Mouse (Mus musculus) MEL (cell line): ENCODE results near the gene Hck. TPM values are rescaled to one million over a fixed set of nuclear protein-coding genes. Genes with fewer than 3 reads are reported as not detected.

Experiments used
- DNase-seq: peaks from one replicate; pipeline ENCODE4 v3.0.0; 2011; ENCODE audit warnings: low read depth, low spot score
- H3K27ac ChIP-seq: 2 replicates; pipeline ENCODE4 v1.5.1; 2012; ENCODE audit warnings: low read depth, mild to moderate bottlenecking, control low read depth, low read length, moderate library complexity; ENCODE audit not compliant: control insufficient read depth
- H3K27me3 ChIP-seq, 2 experiments: fragments of 150-350 bp in 1 of 2; sonication (generic) in 1 of 2; 2 replicates each; pipeline ENCODE4 v1.6.1; 2012; ENCODE audit warnings: low read length in 2 of 2, mild to moderate bottlenecking in 2 of 2, improper control_type of control experiment in 1 of 2, moderate library complexity in 1 of 2; ENCODE audit not compliant: insufficient read depth in 2 of 2, control insufficient read depth in 1 of 2
- H3K36me3 ChIP-seq, 2 experiments: 2 replicates each; pipeline ENCODE4 v1.6.1; 2012 to 2014; ENCODE audit warnings: low read length in 2 of 2, improper control_type of control experiment in 1 of 2, inconsistent platforms in 1 of 2, mild to moderate bottlenecking in 1 of 2; ENCODE audit not compliant: insufficient read depth in 2 of 2, control insufficient read depth in 1 of 2
- H3K4me1 ChIP-seq, 2 experiments: fragments of 150-350 bp in 1 of 2; sonication (generic) in 1 of 2; 2 replicates each; pipeline ENCODE4 v1.6.1; 2012; ENCODE audit warnings: low read length in 2 of 2, improper control_type of control experiment in 1 of 2, mild to moderate bottlenecking in 1 of 2; ENCODE audit not compliant: insufficient read depth in 2 of 2, control insufficient read depth in 1 of 2
- H3K4me3 ChIP-seq, 2 experiments: fragments of 150-350 bp in 1 of 2; sonication (generic) in 1 of 2; 2 replicates each; pipeline ENCODE4 v1.5.1; 2012; ENCODE audit warnings: low read depth in 2 of 2, low read length in 2 of 2, mild to moderate bottlenecking in 2 of 2, moderate library complexity in 2 of 2, control low read depth in 1 of 2, improper control_type of control experiment in 1 of 2; ENCODE audit not compliant: control insufficient read depth in 1 of 2, insufficient read depth in 1 of 2
- H3K79me2 ChIP-seq: 2 replicates; pipeline ENCODE4 v1.6.1; 2012; ENCODE audit warnings: mild to moderate bottlenecking, low read length, moderate library complexity; ENCODE audit not compliant: control insufficient read depth, poor library complexity, insufficient read depth
- H3K9ac ChIP-seq: 2 replicates; pipeline ENCODE4 v1.6.1; 2012; ENCODE audit warnings: low read depth, mild to moderate bottlenecking, control low read depth, low read length, moderate library complexity; ENCODE audit not compliant: control insufficient read depth, poor library complexity, severe bottlenecking
- H3K9me3 ChIP-seq: fragments of 150-350 bp; sonication (generic); replicated peaks from 2 replicates; pipeline ENCODE4 v1.6.1; 2012; ENCODE audit warnings: mild to moderate bottlenecking, low read length, improper control_type of control experiment, moderate library complexity; ENCODE audit not compliant: insufficient read depth
- BHLHE40 ChIP-seq: IDR thresholded peaks from 2 replicates; pipeline ENCODE4 v1.6.1; 2012; ENCODE audit warnings: low read depth, mild to moderate bottlenecking, inconsistent platforms, low read length, improper control_type of control experiment, borderline replicate concordance
- CTCF ChIP-seq, 3 experiments: IDR thresholded peaks in 2 of 3; conservative IDR thresholded peaks in 1 of 3; 2 replicates each; pipeline ENCODE4 v1.5.1; 2011 to 2012; ENCODE audit warnings: low read length in 3 of 3, low read depth in 2 of 3, mild to moderate bottlenecking in 2 of 3, improper control_type of control experiment in 1 of 3, inconsistent platforms in 1 of 3, mixed read lengths in 1 of 3, moderate library complexity in 1 of 3; ENCODE audit not compliant: control insufficient read depth in 1 of 3, insufficient read depth in 1 of 3, poor library complexity in 1 of 3, severe bottlenecking in 1 of 3
- E2F4 ChIP-seq: IDR thresholded peaks from 2 replicates; pipeline ENCODE4 v1.6.1; 2011; ENCODE audit warnings: low read depth, low read length, improper control_type of control experiment, borderline replicate concordance
- ELF1 ChIP-seq: IDR thresholded peaks from 2 replicates; pipeline ENCODE4 v1.6.1; 2014; ENCODE audit warnings: low read depth, mild to moderate bottlenecking, inconsistent platforms, low read length, improper control_type of control experiment, moderate library complexity
- EP300 ChIP-seq, 2 experiments: IDR thresholded peaks; 2 replicates each; pipeline ENCODE4 v1.6.1; 2011; ENCODE audit warnings: improper control_type of control experiment in 2 of 2, low read length in 2 of 2, low read depth in 1 of 2, mild to moderate bottlenecking in 1 of 2
- HCFC1 ChIP-seq: IDR thresholded peaks from 2 replicates; pipeline ENCODE4 v1.6.1; 2012; ENCODE audit warnings: low read depth, mild to moderate bottlenecking, inconsistent platforms, low read length, improper control_type of control experiment, moderate library complexity
- JUND ChIP-seq: IDR thresholded peaks from 2 replicates; pipeline ENCODE4 v1.6.1; 2011; ENCODE audit warnings: low read depth, mild to moderate bottlenecking, improper control_type of control experiment, low read length
- MAZ ChIP-seq: IDR thresholded peaks from 2 replicates; pipeline ENCODE4 v1.6.1; 2012; ENCODE audit warnings: low read depth, mild to moderate bottlenecking, inconsistent platforms, low read length, improper control_type of control experiment
- MXI1 ChIP-seq: IDR thresholded peaks from 2 replicates; pipeline ENCODE4 v1.6.1; 2011; ENCODE audit warnings: mild to moderate bottlenecking, low read depth, low read length, improper control_type of control experiment
- MYC ChIP-seq: IDR thresholded peaks from 2 replicates; pipeline ENCODE4 v1.6.1; 2011; ENCODE audit warnings: low read depth, mild to moderate bottlenecking, low read length, improper control_type of control experiment, moderate library complexity
- NELFE ChIP-seq: IDR thresholded peaks from 2 replicates; pipeline ENCODE4 v1.6.1; 2011; ENCODE audit warnings: low read depth, low read length, improper control_type of control experiment
- NRF1 ChIP-seq: IDR thresholded peaks from 2 replicates; pipeline ENCODE4 v1.6.1; 2014; ENCODE audit warnings: low read depth, mild to moderate bottlenecking, inconsistent platforms, low read length, improper control_type of control experiment, moderate library complexity; ENCODE audit not compliant: poor library complexity, insufficient read depth, severe bottlenecking
- POLR2AphosphoS2 ChIP-seq: IDR thresholded peaks from 2 replicates; pipeline ENCODE4 v1.6.1; 2011; ENCODE audit warnings: low read length, improper control_type of control experiment
- POLR2AphosphoS5 ChIP-seq: IDR thresholded peaks from 2 replicates; pipeline ENCODE4 v1.6.1; 2012; ENCODE audit warnings: low read depth, borderline replicate concordance, mild to moderate bottlenecking, inconsistent platforms, low read length, moderate library complexity, mixed read lengths
- RCOR1 ChIP-seq: IDR thresholded peaks from 2 replicates; pipeline ENCODE4 v1.6.1; 2012; ENCODE audit warnings: low read depth, mild to moderate bottlenecking, inconsistent platforms, low read length, improper control_type of control experiment
- SMC3 ChIP-seq: IDR thresholded peaks from 2 replicates; pipeline ENCODE4 v1.6.1; 2011; ENCODE audit warnings: low read depth, low read length, improper control_type of control experiment
- TAL1 ChIP-seq: IDR thresholded peaks from 2 replicates; pipeline ENCODE4 v1.6.1; 2012; ENCODE audit warnings: mild to moderate bottlenecking, inconsistent platforms, low read length, moderate library complexity, mixed read lengths
- TCF12 ChIP-seq: IDR thresholded peaks from 2 replicates; pipeline ENCODE4 v1.6.1; 2014; ENCODE audit warnings: low read depth, mild to moderate bottlenecking, inconsistent platforms, low read length, improper control_type of control experiment, moderate library complexity
- USF2 ChIP-seq, 2 experiments: IDR thresholded peaks; 2 replicates each; pipeline ENCODE4 v1.6.1; 2011 to 2012; ENCODE audit warnings: improper control_type of control experiment in 2 of 2, low read length in 2 of 2, borderline replicate concordance in 1 of 2, inconsistent platforms in 1 of 2, low read depth in 1 of 2, mild to moderate bottlenecking in 1 of 2; ENCODE audit not compliant: insufficient read depth in 1 of 2
- ZC3H11A ChIP-seq: IDR thresholded peaks from 2 replicates; pipeline ENCODE4 v1.6.1; 2012; ENCODE audit warnings: low read depth, mild to moderate bottlenecking, inconsistent platforms, low read length, improper control_type of control experiment
- ZKSCAN1 ChIP-seq: IDR thresholded peaks from 2 replicates; pipeline ENCODE4 v1.6.1; 2012; ENCODE audit warnings: low read depth, mild to moderate bottlenecking, inconsistent platforms, low read length, improper control_type of control experiment, moderate library complexity
- polyA plus RNA-seq, 2 experiments: library from polyadenylated mRNA; stranded (reverse) in 1 of 2; unstranded in 1 of 2; fragments of >175 nt in 1 of 2; fragments of >200 nt in 1 of 2; gene quantifications; 2 replicates each; pipeline versions ENCODE4 v1.2.1 to v1.2.4; 2012; ENCODE audit warnings: low replicate concordance in 2 of 2, low read depth in 1 of 2; ENCODE audit not compliant: insufficient read length in 2 of 2, insufficient read depth in 1 of 2, missing spikeins in 1 of 2
- total RNA-seq: library from RNA; depleted of rRNA; stranded (reverse); fragments of 300-350 nt; gene quantifications from 2 replicates; pipeline ENCODE4 v1.2.3, GENCODE M21; 2012

Gene Hck
- total and polyA plus RNA-seq, 3 experiments: not detected

DNA sequence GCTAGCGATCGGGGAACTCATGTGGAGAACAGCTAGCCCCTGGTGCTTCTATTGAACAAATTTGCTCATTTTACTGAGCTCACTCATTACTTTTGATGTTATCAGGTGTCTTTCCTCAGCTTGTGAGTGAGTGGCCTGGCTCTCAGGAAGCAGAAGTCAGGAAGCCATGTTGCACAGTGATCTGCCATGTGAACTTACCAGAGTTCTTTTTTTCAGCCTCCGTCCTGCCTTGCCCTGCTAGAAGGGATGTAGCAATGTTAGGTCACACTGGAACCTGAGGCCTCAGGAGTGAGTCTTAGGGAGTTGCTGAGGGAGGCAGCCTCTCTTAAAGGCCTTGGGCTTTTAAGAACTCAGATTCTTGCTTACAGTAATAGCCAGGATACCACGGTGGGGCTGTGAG lies 24.4 kb upstream of the Hck start:
- no peak for DNase-seq
- no peaks in the 10 kb centered on the region for H3K9me3 ChIP-seq
- no peaks in the 10 kb centered on the region for H3K27me3 ChIP-seq
- no peaks in the 10 kb centered on the region for H3K4me1 ChIP-seq
- H3K9ac ChIP-seq: no peak overlapping the region
- no peaks in the 10 kb centered on the region for H3K79me2 ChIP-seq
- no peaks in the 10 kb centered on the region for H3K36me3 ChIP-seq
- H3K27ac ChIP-seq: no peak overlapping the region
- no peak overlapping the region for H3K4me3 ChIP-seq
- TF ChIP-seq USF2 (IDR thresholded peaks at IDR 0.05; ENCODE audit: borderline replicate concordance in 1 of 2, insufficient read depth in 1 of 2, low read depth in 1 of 2, low read length in 2 of 2) (no peak), MXI1 (no peak), ELF1 (no peak), MYC (no peak), EP300 (IDR thresholded peaks at IDR 0.05; ENCODE audit: low read depth in 1 of 2, low read length in 2 of 2) (no peak), E2F4 (no peak), POLR2AphosphoS5 (no peak), NELFE (no peak), SMC3 (no peak), TAL1 (no peak), TCF12 (no peak), HCFC1 (no peak)

DNA sequence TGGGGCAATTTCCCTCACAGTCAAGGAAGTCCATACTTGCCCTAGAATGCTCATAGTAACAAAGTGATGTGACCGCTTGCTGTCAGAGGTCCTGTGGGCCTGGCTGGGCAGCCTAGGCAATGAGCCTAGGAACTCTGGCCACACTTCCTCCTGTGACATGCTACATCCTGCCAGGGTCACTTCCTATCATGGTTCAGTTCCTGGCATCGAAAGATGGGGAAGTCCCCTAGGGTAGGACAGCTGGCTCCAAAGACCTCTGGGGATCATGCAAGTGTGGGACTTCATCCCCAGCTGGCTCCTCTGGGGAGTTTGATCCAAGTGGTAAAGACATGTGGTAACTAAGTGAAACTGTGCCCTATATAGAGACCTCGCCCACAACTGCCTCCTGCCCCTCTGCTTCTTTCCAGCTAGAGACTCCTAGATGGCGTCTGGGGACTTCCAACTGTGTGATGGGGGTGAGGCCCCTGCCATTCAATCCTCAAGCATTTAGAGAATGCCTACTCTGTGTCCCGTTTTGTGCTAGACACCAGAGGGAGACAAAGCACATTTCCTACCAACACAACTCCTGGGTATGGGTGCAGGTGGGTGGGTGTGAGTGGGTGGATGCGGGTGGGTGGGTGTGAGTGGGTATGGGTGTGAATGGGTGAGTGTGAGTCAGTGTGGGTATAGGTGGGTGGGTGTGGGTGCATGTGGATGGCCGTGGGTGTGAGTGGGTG lies 23.8 kb upstream of the Hck start:
- H3K27me3 ChIP-seq: no peaks in the 10 kb centered on the region
- no peak for TF ChIP-seq TAL1
- peak in 1 of 3 experiments; percentile 11; a peak in 1 of 6 replicates for TF ChIP-seq CTCF (IDR thresholded peaks at IDR 0.05 in 2 of 3, conservative IDR thresholded peaks at IDR 0.05 in 1 of 3; ENCODE audit: control insufficient read depth in 1 of 3, insufficient read depth in 1 of 3, low read depth in 2 of 3, low read length in 3 of 3, poor library complexity in 1 of 3, severe bottlenecking in 1 of 3)
- no peak for DNase-seq
- no peak overlapping the region for H3K27ac ChIP-seq
- no peaks in the 10 kb centered on the region for H3K79me2 ChIP-seq
- H3K36me3 ChIP-seq: no peaks in the 10 kb centered on the region
- H3K4me3 ChIP-seq: no peak overlapping the region
- no peaks in the 10 kb centered on the region for H3K4me1 ChIP-seq
- H3K9ac ChIP-seq: no peak overlapping the region
- no peaks in the 10 kb centered on the region for H3K9me3 ChIP-seq

DNA sequence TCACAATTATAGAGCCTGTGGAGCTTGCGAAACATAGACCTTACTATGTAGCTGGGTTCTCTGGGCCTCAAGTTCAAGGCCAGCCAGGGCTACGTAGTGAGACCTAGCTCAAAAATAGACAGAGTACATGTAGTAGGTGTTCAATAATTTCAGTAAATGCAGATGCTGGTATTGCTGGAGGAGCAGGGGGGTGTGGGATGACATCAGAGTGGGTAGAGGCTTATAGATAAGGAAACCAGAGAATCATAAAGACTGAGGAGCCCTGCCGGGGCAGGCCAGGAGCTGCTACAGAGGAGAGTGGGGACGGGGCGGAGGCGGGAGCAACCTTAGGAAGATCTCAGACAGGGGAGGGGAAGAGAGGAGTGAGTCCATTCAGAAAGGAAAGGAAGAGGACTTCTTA lies 22.7 kb upstream of the Hck start:
- Histone ChIP-seq H3K27me3 (no peaks in the 10 kb centered on the region), H3K9me3 (no peaks in the 10 kb centered on the region), H3K4me1 (no peaks in the 10 kb centered on the region), H3K4me3 (no peak overlapping the region), H3K9ac (no peak overlapping the region), H3K79me2 (no peaks in the 10 kb centered on the region), H3K36me3 (no peaks in the 10 kb centered on the region), H3K27ac (no peak overlapping the region)
- no peak for TF ChIP-seq BHLHE40
- no peak for TF ChIP-seq RCOR1
- no peak for TF ChIP-seq USF2 (IDR thresholded peaks at IDR 0.05; ENCODE audit: borderline replicate concordance in 1 of 2, insufficient read depth in 1 of 2, low read depth in 1 of 2, low read length in 2 of 2)
- TF ChIP-seq NRF1: no peak
- TF ChIP-seq ZKSCAN1: no peak
- no peak for TF ChIP-seq JUND
- TF ChIP-seq CTCF (IDR thresholded peaks at IDR 0.05 in 2 of 3, conservative IDR thresholded peaks at IDR 0.05 in 1 of 3; ENCODE audit: control insufficient read depth in 1 of 3, insufficient read depth in 1 of 3, low read depth in 2 of 3, low read length in 3 of 3, poor library complexity in 1 of 3, severe bottlenecking in 1 of 3): no peak
- no peak for TF ChIP-seq POLR2AphosphoS2
- no peak for TF ChIP-seq MAZ
- TF ChIP-seq ZC3H11A: no peak
- DNase-seq: no peak
